Comparison of ENCODE assay signal across 10 mouse cellular contexts in genomic region chr13:42150462-42151127, GRCm38 (mm10).
DNase-seq lines count a peak whose midpoint lies in the region; ATAC-seq lines count a peak whose summit lies in the region.
"Had no signal": no experiment of that assay in that cellular context is flagged by ENCODE, and none has a peak within 500 bp of the region (broad histone marks: within the 10 kb centered on the region; RNA-seq: fewer than 3 reads in every experiment).

No protein-coding gene starts in this region.

- peak overlapping the region; percentile 72 for H3K27ac ChIP-seq in forebrain, embryonic 10.5 days
- no peak overlapping the region for H3K27ac ChIP-seq in forebrain, embryonic 11.5 days (ENCODE audit: low read depth, low read length)
- H3K27ac ChIP-seq in kidney, embryonic 16.5 days (ENCODE audit: low read length): peak overlapping the region; percentile 73
- H3K27ac ChIP-seq in hindbrain, embryonic 16.5 days (ENCODE audit: low read depth, low read length): peak overlapping the region; percentile 78
- H3K27ac ChIP-seq in neural tube, embryonic 14.5 days (ENCODE audit: low read depth, low read length): peak overlapping the region; percentile 70; the same call in 1 of the 2 replicates
- H3K27ac ChIP-seq: liver, embryonic 14.5 days had no signal

- no peak overlapping the region for H3K4me3 ChIP-seq in forebrain, embryonic 10.5 days
- no peak overlapping the region for H3K4me3 ChIP-seq in forebrain, embryonic 11.5 days (ENCODE audit: low read depth, low read length)
- no peak overlapping the region for H3K4me3 ChIP-seq in kidney, embryonic 16.5 days (ENCODE audit: low read length)
- H3K4me3 ChIP-seq in hindbrain, embryonic 16.5 days (ENCODE audit: low read length): no peak overlapping the region
- H3K4me3 ChIP-seq in neural tube, embryonic 14.5 days (ENCODE audit: low read depth, low read length): no peak overlapping the region

- no peaks in the 10 kb centered on the region for H3K9me3 ChIP-seq in forebrain, embryonic 10.5 days
- H3K9me3 ChIP-seq in forebrain, embryonic 11.5 days (ENCODE audit: control insufficient read depth, low read length): no peaks in the 10 kb centered on the region
- no peaks in the 10 kb centered on the region for H3K9me3 ChIP-seq in kidney, embryonic 16.5 days (ENCODE audit: low read length)
- H3K9me3 ChIP-seq in hindbrain, embryonic 16.5 days (ENCODE audit: control insufficient read depth, low read length): no peaks in the 10 kb centered on the region
- H3K9me3 ChIP-seq in neural tube, embryonic 14.5 days (ENCODE audit: control insufficient read depth, low read length): no peaks in the 10 kb centered on the region

- no peak overlapping the region for H3K9ac ChIP-seq in forebrain, embryonic 11.5 days (ENCODE audit: low read length)
- H3K9ac ChIP-seq in kidney, embryonic 16.5 days (replicated peaks; ENCODE audit: low read length): no peak overlapping the region; the same call in 1 of the 2 replicates
- H3K9ac ChIP-seq in hindbrain, embryonic 16.5 days (ENCODE audit: low read depth, low read length): no peak overlapping the region
- H3K9ac ChIP-seq in neural tube, embryonic 14.5 days (replicated peaks; ENCODE audit: low read depth, low read length): peak overlapping the region; percentile 35; the same call in 1 of the 2 replicates
- H3K9ac ChIP-seq: liver, embryonic 14.5 days had no signal

- peaks cover 20% of the 10 kb centered on the region for H3K4me1 ChIP-seq in forebrain, embryonic 10.5 days
- H3K4me1 ChIP-seq in forebrain, embryonic 11.5 days (replicated peaks; ENCODE audit: control insufficient read depth, insufficient read depth, low read length): peaks cover 10% of the 10 kb centered on the region; the same call in 1 of the 2 replicates
- H3K4me1 ChIP-seq in kidney, embryonic 16.5 days (ENCODE audit: insufficient read depth, low read length): peaks cover 30% of the 10 kb centered on the region
- H3K4me1 ChIP-seq in hindbrain, embryonic 16.5 days (ENCODE audit: control insufficient read depth, insufficient read depth, low read depth, low read length): peaks cover 19% of the 10 kb centered on the region
- peaks cover 14% of the 10 kb centered on the region; the same call in 1 of the 2 replicates for H3K4me1 ChIP-seq in neural tube, embryonic 14.5 days (ENCODE audit: control insufficient read depth, insufficient read depth, low read length)

- H3K4me2 ChIP-seq in forebrain, embryonic 11.5 days (ENCODE audit: low read depth, low read length, severe bottlenecking): no peak overlapping the region
- 0 out of 2 replicates have a peak overlapping the region, but pooled peaks have one; percentile 10 for H3K4me2 ChIP-seq in kidney, embryonic 16.5 days (replicated peaks; ENCODE audit: low read depth, low read length)
- H3K4me2 ChIP-seq in hindbrain, embryonic 16.5 days (ENCODE audit: low read length): no peak overlapping the region
- no peak overlapping the region for H3K4me2 ChIP-seq in neural tube, embryonic 14.5 days (ENCODE audit: low read depth, low read length)

- DNase-seq in forebrain, embryonic 10.5 days (ENCODE audit: extremely low spot score, low spot score): no peak
- DNase-seq in forebrain, embryonic 11.5 days (ENCODE audit: low spot score): no peak
- no peak for DNase-seq in kidney, postnatal 25 days
- DNase-seq in cerebellum, postnatal 4 days (ENCODE audit: low spot score in 2 of 2): no peak
- DNase-seq in layer of hippocampus, postnatal 14 days (ENCODE audit: low spot score in 2 of 2): no peak
- DNase-seq: adrenal gland, postnatal 25 days had no signal

- WGBS in forebrain, embryonic 10.5 days: 84% methylated on average over 9 of the region's 9 CpGs
- 81% methylated on average over 9 of the region's 9 CpGs for WGBS in forebrain, embryonic 11.5 days
- 59% methylated on average over 9 of the region's 9 CpGs for WGBS in kidney, embryonic 16.5 days
- 66% methylated on average over 9 of the region's 9 CpGs for WGBS in hindbrain, embryonic 16.5 days
- WGBS in neural tube, embryonic 14.5 days: 64% methylated on average over 9 of the region's 9 CpGs

- peaks cover 14% of the 10 kb centered on the region for H3K36me3 ChIP-seq in forebrain, embryonic 10.5 days (replicated peaks)
- H3K36me3 ChIP-seq in forebrain, embryonic 11.5 days (ENCODE audit: control insufficient read depth, insufficient read depth, low read length): 0 out of 2 replicates have a peak, but pooled peaks cover 3% of the 10 kb centered on the region
- H3K36me3 ChIP-seq in kidney, embryonic 16.5 days (ENCODE audit: insufficient read depth, low read length): peaks cover 12% of the 10 kb centered on the region; the same call in 1 of the 2 replicates
- no peaks in the 10 kb centered on the region for H3K36me3 ChIP-seq in hindbrain, embryonic 16.5 days (ENCODE audit: control insufficient read depth, insufficient read depth, low read length)
- H3K36me3 ChIP-seq in neural tube, embryonic 14.5 days (ENCODE audit: control insufficient read depth, insufficient read depth, low read length): peaks cover 8% of the 10 kb centered on the region; the same call in 1 of the 2 replicates

- no peaks in the 10 kb centered on the region for H3K27me3 ChIP-seq in forebrain, embryonic 10.5 days (ENCODE audit: poor library complexity, severe bottlenecking)
- H3K27me3 ChIP-seq in forebrain, embryonic 11.5 days (ENCODE audit: control insufficient read depth, insufficient read depth, low read length): no peaks in the 10 kb centered on the region
- no peaks in the 10 kb centered on the region for H3K27me3 ChIP-seq in kidney, embryonic 16.5 days (ENCODE audit: insufficient read depth, low read length)
- H3K27me3 ChIP-seq in hindbrain, embryonic 16.5 days (replicated peaks; ENCODE audit: control insufficient read depth, insufficient read depth, low read length): no peaks in the 10 kb centered on the region
- H3K27me3 ChIP-seq in neural tube, embryonic 14.5 days (ENCODE audit: control insufficient read depth, insufficient read depth, low read length): no peaks in the 10 kb centered on the region

- no peak for ATAC-seq in forebrain, embryonic 11.5 days (replicated peaks; ENCODE audit: low FRiP score)
- peak; percentile 73; the same call in 1 of the 2 replicates for ATAC-seq in kidney, embryonic 16.5 days (ENCODE audit: low FRiP score, low TSS enrichment)
- ATAC-seq in hindbrain, embryonic 16.5 days: no peak
- no peak for ATAC-seq in neural tube, embryonic 14.5 days (ENCODE audit: low read depth)
